Mouse (Mus musculus) liver, embryonic 14.5 days (tissue): ENCODE data around the gene Mapk8ip2. TPM values are rescaled to one million over a fixed set of nuclear protein-coding genes. Genes with fewer than 3 reads are reported as not detected.

ENCODE experiments used
- ATAC-seq: fragments of 200-750 bp; cut with Nextera tagmentation; 2 replicates; pipeline ENCODE4 v1.8.0; 2017; ENCODE audit warnings: moderate number of reproducible peaks, mild to moderate bottlenecking, moderate library complexity; ENCODE audit not compliant: insufficient read depth
- DNase-seq, 3 experiments: peaks; one replicate each; pipeline ENCODE4 v3.0.0-alpha.2; 2012 to 2013; ENCODE audit warnings: low read depth in 3 of 3, low spot score in 3 of 3
- H3K27ac ChIP-seq: fragments of 300-500 bp; sonication (generic); 2 replicates; pipeline ENCODE4 v1.5.1; 2014; ENCODE audit warnings: moderate library complexity, mild to moderate bottlenecking, control low read depth, inconsistent platforms
- H3K27me3 ChIP-seq: fragments of 300-500 bp; sonication (generic); 2 replicates; pipeline ENCODE4 v1.6.1; 2014; ENCODE audit warnings: mild to moderate bottlenecking, low read length, moderate library complexity; ENCODE audit not compliant: control insufficient read depth, insufficient read depth
- H3K36me3 ChIP-seq: fragments of 300-500 bp; sonication (generic); replicated peaks from 2 replicates; pipeline ENCODE4 v1.6.1; 2014; ENCODE audit warnings: low read depth; ENCODE audit not compliant: control insufficient read depth, insufficient read depth
- H3K4me1 ChIP-seq, 2 experiments: fragments of 200-500 bp in 1 of 2; fragments of 300-500 bp in 1 of 2; sonication (generic) in 1 of 2; replicated peaks; 2 replicates each; pipeline ENCODE4 v1.6.1; 2012 to 2014; ENCODE audit warnings: antibody characterized with exemption in 1 of 2, inconsistent platforms in 1 of 2, low read length in 1 of 2; ENCODE audit not compliant: control insufficient read depth in 2 of 2, insufficient read depth in 2 of 2
- H3K4me2 ChIP-seq: fragments of 300-500 bp; sonication (generic); 2 replicates; pipeline ENCODE4 v1.6.1; 2014; ENCODE audit warnings: low read depth, mild to moderate bottlenecking, control low read depth, moderate library complexity
- H3K4me3 ChIP-seq, 2 experiments: fragments of 200-500 bp in 1 of 2; fragments of 300-500 bp in 1 of 2; sonication (generic) in 1 of 2; 2 replicates each; pipeline ENCODE4 v1.5.1; 2012 to 2014; ENCODE audit warnings: low read depth in 2 of 2, low read length in 2 of 2, mild to moderate bottlenecking in 2 of 2, control low read depth in 1 of 2, inconsistent platforms in 1 of 2, moderate library complexity in 1 of 2; ENCODE audit not compliant: insufficient read depth in 1 of 2
- H3K9ac ChIP-seq: fragments of 300-500 bp; sonication (generic); replicated peaks from 2 replicates; pipeline ENCODE4 v1.6.1; 2014; ENCODE audit warnings: mild to moderate bottlenecking, control low read depth, moderate library complexity
- H3K9me3 ChIP-seq: fragments of 300-500 bp; sonication (generic); 2 replicates; pipeline ENCODE4 v1.6.1; 2016; ENCODE audit warnings: low read length, mixed read lengths; ENCODE audit not compliant: control insufficient read depth
- CTCF ChIP-seq: IDR thresholded peaks from 2 replicates; pipeline ENCODE4 v1.5.1; 2016; ENCODE audit warnings: antibody characterized with exemption, low read depth, control low read depth
- EP300 ChIP-seq: IDR thresholded peaks from 2 replicates; pipeline ENCODE4 v1.6.1; 2016; ENCODE audit warnings: antibody characterized with exemption, low read depth
- WGBS: fragments of 180-500 bp; shearing (Covaris S2); extraction: QIAGEN DNeasy Blood & Tissue Kit; methylation state at CpG from one replicate; pipeline ENCODE4 v1.1.7; 2014; ENCODE audit not compliant: insufficient replicate concordance; 5-methylcytosine and 5-hydroxymethylcytosine counted together
- polyA plus RNA-seq, 2 experiments: library from polyadenylated mRNA; depleted of rRNA in 1 of 2; stranded (reverse) in 1 of 2; unstranded in 1 of 2; fragments of >200 nt; fragmentation: Nextera tagmentation in 1 of 2; extraction: Ambion mirVana in 1 of 2; gene quantifications; 2 replicates each; pipeline versions ENCODE4 v1.2.1 to v1.2.3; 2012 to 2014

The Mapk8ip2 gene
- polyA plus RNA-seq, 2 experiments: 0.02 TPM; not detected in 1

DNA sequence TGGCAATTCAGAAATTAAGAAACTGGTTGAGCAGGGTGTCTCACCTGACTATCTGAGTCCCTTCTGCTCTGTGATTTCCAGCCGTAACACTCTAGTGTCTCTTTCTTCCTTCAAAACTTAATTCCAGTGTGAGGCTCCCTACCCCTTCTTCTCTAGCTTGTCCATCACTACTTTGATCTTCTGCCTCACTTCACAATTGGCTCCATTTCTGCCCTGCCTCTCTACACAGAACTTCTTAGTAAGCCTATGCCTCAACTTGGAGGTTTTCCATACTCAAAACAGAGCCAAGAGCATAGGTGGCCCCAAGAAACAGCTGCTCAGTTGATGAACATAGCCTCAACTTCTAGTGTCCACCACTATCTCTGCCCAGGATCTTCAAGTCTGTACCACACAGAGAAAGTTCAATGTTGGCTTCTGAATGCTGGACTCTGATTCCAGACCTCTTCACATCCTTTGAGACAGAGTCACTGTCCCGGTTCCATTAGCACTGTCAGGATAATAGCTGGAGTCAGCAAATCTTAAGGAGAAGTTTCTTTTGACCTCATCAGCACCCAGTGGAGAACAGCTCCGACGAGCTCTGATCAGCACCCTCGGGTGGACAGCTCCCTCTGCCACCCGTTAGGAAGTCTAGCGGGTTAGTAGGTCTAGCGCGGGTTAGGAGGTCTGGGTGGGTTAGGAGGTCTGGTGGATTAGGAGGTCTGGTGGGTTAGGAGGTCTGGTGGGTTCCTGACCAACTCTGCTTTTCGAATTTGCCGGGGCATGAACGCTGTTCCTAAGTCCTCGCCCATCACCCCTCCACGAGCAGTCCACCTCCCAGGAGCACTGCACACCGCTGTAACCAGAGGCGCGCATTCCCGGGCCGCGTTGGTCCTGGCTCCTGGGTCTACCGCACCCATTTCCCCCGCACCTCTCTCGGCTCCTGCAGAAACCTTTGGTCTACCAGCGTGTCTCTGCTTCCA lies 528 bp upstream of the Mapk8ip2 start:
- no peak overlapping the region for H3K4me3 ChIP-seq
- peaks cover 19% of the 10 kb centered on the region for H3K27me3 ChIP-seq
- no peaks in the 10 kb centered on the region for H3K4me1 ChIP-seq
- no peak overlapping the region for H3K27ac ChIP-seq
- WGBS: 3% methylated on average over 24 of the region's 24 CpGs
- no peak overlapping the region for H3K9ac ChIP-seq
- H3K9me3 ChIP-seq: no peaks in the 10 kb centered on the region
- peak overlapping the region; percentile 50; the same call in 1 of the 2 replicates for H3K4me2 ChIP-seq
- H3K36me3 ChIP-seq: no peaks in the 10 kb centered on the region
- no peak for ATAC-seq
- peak in 2 of 3 experiments; percentile 39 to 43 for DNase-seq
- TF ChIP-seq EP300 (no peak), CTCF (no peak)

- ATAC-seq: no peak
- DNase-seq: no peak
- Histone ChIP-seq H3K9ac (no peak overlapping the region), H3K27ac (no peak overlapping the region), H3K9me3 (no peaks in the 10 kb centered on the region), H3K36me3 (no peaks in the 10 kb centered on the region), H3K4me1 (no peaks in the 10 kb centered on the region), H3K27me3 (peaks cover 19% of the 10 kb centered on the region), H3K4me2 (no peak overlapping the region), H3K4me3 (no peak overlapping the region)
- 30% methylated on average over 4 of the region's 6 CpGs for WGBS
- TF ChIP-seq CTCF: no peak
- TF ChIP-seq EP300: no peak
These were observed 1.1 kb downstream of the Mapk8ip2 start for GRCm38 (mm10) chr15:89454857-89455256.

DNA sequence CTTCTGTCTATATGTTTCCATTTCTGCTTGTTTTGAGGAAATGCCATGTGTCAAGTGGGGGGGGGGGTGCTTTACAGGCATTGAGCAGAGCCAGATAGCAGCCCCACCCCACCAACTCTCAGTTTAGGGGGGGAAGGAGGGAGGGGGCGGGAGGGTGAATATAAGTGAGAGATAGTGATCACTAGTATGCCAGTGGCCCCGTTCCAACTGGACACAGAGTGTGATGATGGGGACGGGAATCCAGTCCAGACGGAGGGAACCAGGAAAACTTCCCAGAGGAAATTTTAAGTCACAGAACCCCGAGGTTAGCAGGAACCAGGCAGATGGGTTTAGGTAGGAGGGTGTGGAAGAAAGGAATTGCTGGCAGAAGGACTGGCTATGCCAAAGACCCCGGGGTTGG lies 1.9 kb downstream of the Mapk8ip2 start:
- Histone ChIP-seq H3K27me3 (peaks cover 19% of the 10 kb centered on the region), H3K9ac (no peak overlapping the region), H3K9me3 (no peaks in the 10 kb centered on the region), H3K4me2 (no peak overlapping the region), H3K36me3 (no peaks in the 10 kb centered on the region), H3K4me1 (no peaks in the 10 kb centered on the region), H3K27ac (no peak overlapping the region), H3K4me3 (no peak overlapping the region)
- TF ChIP-seq CTCF (no peak), EP300 (no peak)
- WGBS: 51% methylated on average over 6 of the region's 6 CpGs
- no peak for DNase-seq
- ATAC-seq: no peak

- H3K4me3 ChIP-seq: no peak overlapping the region
- peaks cover 13% of the 10 kb centered on the region for H3K27me3 ChIP-seq
- no peak for TF ChIP-seq EP300
- no peak for TF ChIP-seq CTCF
- H3K9ac ChIP-seq: no peak overlapping the region
- 24% methylated on average over 15 of the region's 15 CpGs for WGBS
- no peak overlapping the region for H3K27ac ChIP-seq
- ATAC-seq (no peak), DNase-seq (no peak)
- no peaks in the 10 kb centered on the region for H3K9me3 ChIP-seq
- H3K36me3 ChIP-seq: no peaks in the 10 kb centered on the region
- H3K4me2 ChIP-seq: no peak overlapping the region
- no peaks in the 10 kb centered on the region for H3K4me1 ChIP-seq
These were observed 5.2 kb downstream of the Mapk8ip2 start for GRCm38 (mm10) chr15:89458942-89459341.

- TF ChIP-seq EP300 (no peak), CTCF (no peak)
These were observed 6.1 kb downstream of the Mapk8ip2 start for GRCm38 (mm10) chr15:89459821-89460220.

More at GRCm38 (mm10) chr15:89459821-89460220, 6.1 kb downstream of the Mapk8ip2 start:
- Histone ChIP-seq H3K27me3 (peaks cover 4% of the 10 kb centered on the region), H3K4me3 (no peak overlapping the region), H3K9ac (no peak overlapping the region), H3K36me3 (no peaks in the 10 kb centered on the region), H3K4me1 (no peaks in the 10 kb centered on the region), H3K9me3 (no peaks in the 10 kb centered on the region), H3K4me2 (no peak overlapping the region), H3K27ac (no peak overlapping the region)
- ATAC-seq: no peak
- no peak for DNase-seq
- WGBS: 68% methylated on average over 7 of the region's 7 CpGs
